Mouse (Mus musculus) olfactory bulb, adult 2 months (tissue): ENCODE results near the gene Heyl.

ENCODE experiments used
- CTCF ChIP-seq: fragments of 200-500 bp; IDR thresholded peaks from 2 replicates; pipeline ENCODE4 v1.5.1; 2012; ENCODE audit warnings: low read depth, mild to moderate bottlenecking, low read length, moderate library complexity; ENCODE audit not compliant: insufficient read depth
- POLR2A ChIP-seq: fragments of 200-500 bp; IDR thresholded peaks from 2 replicates; pipeline ENCODE4 v1.6.1; 2012; ENCODE audit warnings: mild to moderate bottlenecking, low read depth, low read length, moderate library complexity; ENCODE audit not compliant: insufficient read depth

GRCm38 (mm10) chr4:123200771-123201185, 32.6 kb upstream of the Heyl start:
- peak; percentile 61 for TF ChIP-seq CTCF
- TF ChIP-seq POLR2A = no peak
